Mouse (Mus musculus): ENCODE results near the gene Clcn3. TPM values are rescaled to one million over a fixed set of nuclear protein-coding genes. Genes with fewer than 3 reads are reported as not detected.

The Clcn3 gene
- polyA plus RNA-seq, 1 experiment from 2014 or later = 18.2 TPM

GRCm38 (mm10) chr8:60942867-60943266 is 40.2 kb downstream of the Clcn3 start:
- Histone ChIP-seq H3K4me1 (ENCODE audit: control insufficient read depth, insufficient read depth, low read length) (no peaks in the 10 kb centered on the region), H3K27ac (replicated peaks; ENCODE audit: low read depth, low read length) (no peak overlapping the region), H3K4me2 (ENCODE audit: low read depth, low read length) (no peak overlapping the region), H3K27me3 (replicated peaks; ENCODE audit: control insufficient read depth, insufficient read depth, low read length) (no peaks in the 10 kb centered on the region), H3K36me3 (ENCODE audit: control insufficient read depth, insufficient read depth, low read length) (0 out of 2 replicates have a peak, but pooled peaks cover 3% of the 10 kb centered on the region), H3K4me3 (ENCODE audit: low read depth, low read length) (no peak overlapping the region), H3K9ac (ENCODE audit: low read depth, low read length) (no peak overlapping the region), H3K9me3 (ENCODE audit: control insufficient read depth, low read length) (no peaks in the 10 kb centered on the region)
- no peak for DNase-seq (ENCODE audit: low spot score)
- 97% methylated on average over 2 of the region's 2 CpGs for WGBS
- no peak for ATAC-seq (ENCODE audit: low read depth)

- WGBS = 39% methylated on average over 3 of the region's 3 CpGs
- H3K4me2 ChIP-seq (ENCODE audit: low read depth, low read length) = no peak overlapping the region
- ATAC-seq (ENCODE audit: low read depth) (no peak), DNase-seq (ENCODE audit: low spot score) (no peak)
- no peak overlapping the region for H3K4me3 ChIP-seq (ENCODE audit: low read depth, low read length)
- no peaks in the 10 kb centered on the region for H3K4me1 ChIP-seq (ENCODE audit: control insufficient read depth, insufficient read depth, low read length)
- H3K9me3 ChIP-seq (ENCODE audit: control insufficient read depth, low read length) = no peaks in the 10 kb centered on the region
- H3K27me3 ChIP-seq (replicated peaks; ENCODE audit: control insufficient read depth, insufficient read depth, low read length) = no peaks in the 10 kb centered on the region
- H3K27ac ChIP-seq (replicated peaks; ENCODE audit: low read depth, low read length) = no peak overlapping the region
- no peak overlapping the region for H3K9ac ChIP-seq (ENCODE audit: low read depth, low read length)
- peaks cover 9% of the 10 kb centered on the region; the same call in 1 of the 2 replicates for H3K36me3 ChIP-seq (ENCODE audit: control insufficient read depth, insufficient read depth, low read length)
Observed at GRCm38 (mm10) chr8:60938717-60939424, 44.2 kb downstream of the Clcn3 start.

DNA sequence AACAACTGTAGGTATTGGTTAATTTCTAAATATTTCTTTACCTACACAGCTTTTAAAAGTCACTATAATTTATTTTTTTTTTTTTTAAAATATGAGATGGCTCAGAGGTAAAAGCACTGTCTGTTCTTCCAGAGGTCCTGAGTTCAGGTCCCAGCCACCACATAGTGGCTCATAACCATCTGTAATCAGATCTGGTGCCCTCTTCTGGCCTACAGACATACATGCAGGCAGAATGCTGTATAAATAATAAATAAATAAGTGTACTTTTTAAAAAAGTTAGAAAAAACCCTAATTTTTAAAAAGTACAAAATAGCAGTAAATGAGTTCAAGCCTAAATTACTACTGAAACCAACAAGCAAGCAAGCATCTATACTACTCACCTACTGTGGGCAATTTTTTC is 49.5 kb downstream of the Clcn3 start:
- peaks cover 12% of the 10 kb centered on the region; the same call in 1 of the 2 replicates for H3K36me3 ChIP-seq (ENCODE audit: control insufficient read depth, insufficient read depth, low read length)
- H3K4me1 ChIP-seq (ENCODE audit: control insufficient read depth, insufficient read depth, low read length) = no peaks in the 10 kb centered on the region
- H3K9ac ChIP-seq (ENCODE audit: low read depth, low read length) = no peak overlapping the region
- H3K9me3 ChIP-seq (ENCODE audit: control insufficient read depth, low read length) = no peaks in the 10 kb centered on the region
- no peak overlapping the region for H3K4me2 ChIP-seq (ENCODE audit: low read depth, low read length)
- H3K27ac ChIP-seq (replicated peaks; ENCODE audit: low read depth, low read length) = no peak overlapping the region
- no peaks in the 10 kb centered on the region for H3K27me3 ChIP-seq (replicated peaks; ENCODE audit: control insufficient read depth, insufficient read depth, low read length)
- no peak for DNase-seq (ENCODE audit: low spot score)
- H3K4me3 ChIP-seq (ENCODE audit: low read depth, low read length) = no peak overlapping the region
- no peak for ATAC-seq (ENCODE audit: low read depth)

DNA sequence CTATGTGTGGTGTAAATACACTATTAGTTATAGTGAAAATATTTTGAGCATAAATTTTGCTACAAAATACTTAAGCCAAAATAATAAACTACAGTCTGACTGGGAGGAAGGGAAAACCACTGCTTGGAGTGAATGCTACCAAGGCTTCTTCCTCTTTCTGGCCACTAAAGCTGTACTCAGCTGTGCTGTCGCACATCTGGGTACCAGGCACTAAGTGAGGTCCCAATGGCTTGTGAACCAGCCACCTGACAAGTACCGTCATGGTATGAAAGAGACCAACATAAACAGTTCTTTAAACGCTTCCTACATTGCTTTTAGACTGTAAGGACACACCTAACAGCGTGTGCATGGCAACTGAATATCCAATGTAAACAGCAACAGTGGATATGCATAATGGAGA is 62.9 kb downstream of the Clcn3 start:
- H3K27ac ChIP-seq (replicated peaks; ENCODE audit: low read depth, low read length) = no peak overlapping the region
- no peaks in the 10 kb centered on the region for H3K4me1 ChIP-seq (ENCODE audit: control insufficient read depth, insufficient read depth, low read length)
- no peak for DNase-seq (ENCODE audit: low spot score)
- WGBS = 81% methylated on average over 4 of the region's 4 CpGs
- no peaks in the 10 kb centered on the region for H3K27me3 ChIP-seq (replicated peaks; ENCODE audit: control insufficient read depth, insufficient read depth, low read length)
- peaks cover 5% of the 10 kb centered on the region; the same call in 1 of the 2 replicates for H3K36me3 ChIP-seq (ENCODE audit: control insufficient read depth, insufficient read depth, low read length)
- H3K4me3 ChIP-seq (ENCODE audit: low read depth, low read length) = no peak overlapping the region
- H3K4me2 ChIP-seq (ENCODE audit: low read depth, low read length) = no peak overlapping the region
- H3K9me3 ChIP-seq (ENCODE audit: control insufficient read depth, low read length) = no peaks in the 10 kb centered on the region
- no peak for ATAC-seq (ENCODE audit: low read depth)
- no peak overlapping the region for H3K9ac ChIP-seq (ENCODE audit: low read depth, low read length)

DNA sequence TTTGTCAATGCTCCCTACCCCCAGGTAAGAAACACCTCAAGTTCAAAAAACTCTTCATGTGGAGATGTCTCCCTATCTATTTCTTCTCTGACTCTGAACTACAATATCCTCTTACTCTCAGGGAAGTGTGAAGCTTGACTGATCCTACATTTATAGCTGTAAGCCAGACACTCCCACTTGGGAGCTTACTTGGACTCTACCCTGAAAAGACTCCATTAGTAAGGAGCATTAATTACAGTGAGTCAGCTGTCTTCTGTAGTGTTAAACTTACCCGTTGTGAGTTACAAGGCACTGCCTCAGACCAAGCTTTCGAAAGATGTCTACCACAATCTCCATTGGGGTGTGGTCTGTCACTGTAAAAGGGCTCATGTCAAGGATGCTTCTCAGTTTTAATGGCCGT is 64.0 kb downstream of the Clcn3 start:
- DNase-seq (ENCODE audit: low spot score) (peak; percentile 5), ATAC-seq (ENCODE audit: low read depth) (no peak)
- Histone ChIP-seq H3K4me3 (ENCODE audit: low read depth, low read length) (no peak overlapping the region), H3K4me2 (ENCODE audit: low read depth, low read length) (no peak overlapping the region), H3K27me3 (replicated peaks; ENCODE audit: control insufficient read depth, insufficient read depth, low read length) (no peaks in the 10 kb centered on the region), H3K27ac (replicated peaks; ENCODE audit: low read depth, low read length) (no peak overlapping the region), H3K4me1 (ENCODE audit: control insufficient read depth, insufficient read depth, low read length) (no peaks in the 10 kb centered on the region), H3K9me3 (ENCODE audit: control insufficient read depth, low read length) (no peaks in the 10 kb centered on the region), H3K36me3 (ENCODE audit: control insufficient read depth, insufficient read depth, low read length) (peaks cover 5% of the 10 kb centered on the region; the same call in 1 of the 2 replicates), H3K9ac (ENCODE audit: low read depth, low read length) (no peak overlapping the region)
- WGBS = 82% methylated on average over 3 of the region's 3 CpGs

DNA sequence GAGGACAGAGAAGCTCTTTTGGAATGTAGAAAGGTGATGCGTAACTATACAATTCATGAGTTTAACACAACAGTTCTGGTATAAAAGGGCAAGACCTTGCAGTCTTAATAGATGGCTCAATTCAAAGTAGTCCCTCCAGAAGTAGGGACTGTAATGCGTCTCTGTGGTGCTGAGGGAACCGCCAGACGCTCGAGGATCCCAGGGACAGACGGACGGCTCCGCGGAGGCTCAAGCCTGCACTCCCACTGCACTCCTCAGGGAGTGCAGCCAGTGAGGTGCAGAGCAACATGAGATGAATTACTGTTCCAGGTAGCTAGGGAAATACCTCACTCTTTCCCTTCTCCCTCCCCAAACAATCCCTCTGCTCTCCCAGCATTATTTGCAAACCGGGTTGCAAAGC is 70.5 kb downstream of the Clcn3 start:
- Histone ChIP-seq H3K9ac (ENCODE audit: low read depth, low read length) (no peak overlapping the region), H3K27ac (replicated peaks; ENCODE audit: low read depth, low read length) (no peak overlapping the region), H3K4me1 (ENCODE audit: control insufficient read depth, insufficient read depth, low read length) (no peaks in the 10 kb centered on the region), H3K4me3 (ENCODE audit: low read depth, low read length) (no peak overlapping the region), H3K9me3 (ENCODE audit: control insufficient read depth, low read length) (no peaks in the 10 kb centered on the region), H3K4me2 (ENCODE audit: low read depth, low read length) (no peak overlapping the region), H3K27me3 (replicated peaks; ENCODE audit: control insufficient read depth, insufficient read depth, low read length) (no peaks in the 10 kb centered on the region), H3K36me3 (ENCODE audit: control insufficient read depth, insufficient read depth, low read length) (peaks cover 13% of the 10 kb centered on the region)
- ATAC-seq (ENCODE audit: low read depth) (no peak), DNase-seq (ENCODE audit: low spot score) (no peak)
- WGBS = 65% methylated on average over 10 of the region's 10 CpGs

DNA sequence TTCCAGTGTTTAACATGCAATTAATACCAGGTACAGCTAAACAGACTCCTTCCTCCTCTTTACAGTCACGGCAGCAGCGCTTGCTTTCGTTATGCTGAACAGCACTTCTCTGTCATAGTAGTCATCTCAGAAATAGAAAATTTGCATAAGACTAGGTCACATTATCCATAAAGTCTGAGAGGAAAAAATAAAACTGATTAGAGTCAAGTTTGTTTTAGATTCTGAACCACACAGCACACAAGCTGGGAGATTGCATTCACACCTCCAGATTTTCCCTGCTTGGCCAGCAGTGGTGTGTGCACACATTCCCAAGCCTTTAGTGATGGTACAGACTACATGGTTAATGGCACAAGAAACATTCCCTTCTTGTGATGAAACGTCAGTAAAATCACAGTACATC is 71.0 kb downstream of the Clcn3 start:
- no peak overlapping the region for H3K27ac ChIP-seq (replicated peaks; ENCODE audit: low read depth, low read length)
- H3K4me3 ChIP-seq (ENCODE audit: low read depth, low read length) = no peak overlapping the region
- no peak overlapping the region for H3K9ac ChIP-seq (ENCODE audit: low read depth, low read length)
- ATAC-seq (ENCODE audit: low read depth) (no peak), DNase-seq (ENCODE audit: low spot score) (no peak)
- H3K9me3 ChIP-seq (ENCODE audit: control insufficient read depth, low read length) = no peaks in the 10 kb centered on the region
- H3K4me2 ChIP-seq (ENCODE audit: low read depth, low read length) = no peak overlapping the region
- H3K4me1 ChIP-seq (ENCODE audit: control insufficient read depth, insufficient read depth, low read length) = no peaks in the 10 kb centered on the region
- WGBS = 66% methylated on average over 4 of the region's 4 CpGs
- H3K36me3 ChIP-seq (ENCODE audit: control insufficient read depth, insufficient read depth, low read length) = peaks cover 15% of the 10 kb centered on the region
- no peaks in the 10 kb centered on the region for H3K27me3 ChIP-seq (replicated peaks; ENCODE audit: control insufficient read depth, insufficient read depth, low read length)

GRCm38 (mm10) chr8:60900147-60900546 is 83.0 kb downstream of the Clcn3 start:
- peaks cover 42% of the 10 kb centered on the region for H3K36me3 ChIP-seq (ENCODE audit: control insufficient read depth, insufficient read depth, low read length)
- no peak overlapping the region for H3K27ac ChIP-seq (replicated peaks; ENCODE audit: low read depth, low read length)
- ATAC-seq (ENCODE audit: low read depth) (peak; percentile 89; the same call in 1 of the 2 replicates), DNase-seq (ENCODE audit: low spot score) (peak; percentile 68)
- no peaks in the 10 kb centered on the region for H3K27me3 ChIP-seq (replicated peaks; ENCODE audit: control insufficient read depth, insufficient read depth, low read length)
- WGBS = 64% methylated on average over 9 of the region's 9 CpGs
- no peaks in the 10 kb centered on the region for H3K9me3 ChIP-seq (ENCODE audit: control insufficient read depth, low read length)
- H3K4me2 ChIP-seq (ENCODE audit: low read depth, low read length) = no peak overlapping the region
- H3K9ac ChIP-seq (ENCODE audit: low read depth, low read length) = no peak overlapping the region
- H3K4me3 ChIP-seq (ENCODE audit: low read depth, low read length) = no peak overlapping the region
- H3K4me1 ChIP-seq (ENCODE audit: control insufficient read depth, insufficient read depth, low read length) = no peaks in the 10 kb centered on the region

DNA sequence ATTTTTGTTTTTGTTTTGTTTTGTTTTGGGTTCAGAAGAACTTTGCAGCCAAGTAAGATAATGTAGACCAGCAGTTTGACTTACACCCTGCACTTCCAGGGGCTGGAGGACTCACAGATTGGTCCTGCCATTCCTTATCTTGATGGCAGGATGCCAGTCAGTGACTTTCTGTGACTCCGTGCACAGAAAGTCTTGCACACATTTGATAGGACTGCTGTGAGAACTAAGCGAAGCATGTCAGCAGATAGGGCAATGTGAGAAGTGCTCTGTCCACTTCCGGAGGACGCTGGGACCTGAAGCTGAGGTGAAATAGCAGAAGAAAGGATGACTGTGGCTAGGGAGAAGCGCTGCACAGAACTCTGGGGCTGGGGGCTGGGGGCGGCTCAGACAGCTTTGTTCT is 87.2 kb downstream of the Clcn3 start:
- H3K27ac ChIP-seq (replicated peaks; ENCODE audit: low read depth, low read length) = no peak overlapping the region
- WGBS = 87% methylated on average over 6 of the region's 6 CpGs
- no peak for ATAC-seq (ENCODE audit: low read depth)

More for the DNA sequence above, 87.2 kb downstream of the Clcn3 start:
- H3K4me2 ChIP-seq (ENCODE audit: low read depth, low read length) = no peak overlapping the region
- peaks cover 10% of the 10 kb centered on the region for H3K4me1 ChIP-seq (ENCODE audit: control insufficient read depth, insufficient read depth, low read length)
- no peaks in the 10 kb centered on the region for H3K27me3 ChIP-seq (replicated peaks; ENCODE audit: control insufficient read depth, insufficient read depth, low read length)
- H3K36me3 ChIP-seq (ENCODE audit: control insufficient read depth, insufficient read depth, low read length) = peaks cover 32% of the 10 kb centered on the region
- H3K9ac ChIP-seq (ENCODE audit: low read depth, low read length) = no peak overlapping the region
- no peak for DNase-seq (ENCODE audit: low spot score)
- no peaks in the 10 kb centered on the region for H3K9me3 ChIP-seq (ENCODE audit: control insufficient read depth, low read length)
- no peak overlapping the region for H3K4me3 ChIP-seq (ENCODE audit: low read depth, low read length)

Data from embryonic facial prominence, embryonic 14.5 days (tissue).